Mouse (Mus musculus) embryonic facial prominence, embryonic 13.5 days (tissue): ENCODE results near the gene Spata5. TPM values are rescaled to one million over a fixed set of nuclear protein-coding genes. Genes with fewer than 3 reads are reported as not detected.

Experiments
- ATAC-seq: fragments of 200-750 bp; cut with Nextera tagmentation; 2 replicates; pipeline ENCODE4 v1.8.0; 2017; ENCODE audit warnings: low read depth; ENCODE audit not compliant: insufficient number of reproducible peaks, insufficient read depth, low FRiP score, low TSS enrichment
- H3K27ac ChIP-seq: fragments of 300-500 bp; sonication (generic); 2 replicates; pipeline ENCODE4 v1.5.1; 2015; ENCODE audit warnings: moderate library complexity, mild to moderate bottlenecking, inconsistent platforms
- H3K27me3 ChIP-seq: fragments of 300-500 bp; sonication (generic); 2 replicates; pipeline ENCODE4 v1.6.1; 2015; ENCODE audit warnings: mild to moderate bottlenecking, inconsistent platforms
- H3K36me3 ChIP-seq: fragments of 300-500 bp; sonication (generic); 2 replicates; pipeline ENCODE4 v1.6.1; 2015; ENCODE audit warnings: mild to moderate bottlenecking, inconsistent platforms
- H3K4me1 ChIP-seq: fragments of 300-500 bp; sonication (generic); 2 replicates; pipeline ENCODE4 v1.6.1; 2015; ENCODE audit warnings: inconsistent platforms
- H3K4me2 ChIP-seq: fragments of 300-500 bp; sonication (generic); 2 replicates; pipeline ENCODE4 v1.6.1; 2015; ENCODE audit warnings: moderate library complexity, mild to moderate bottlenecking, inconsistent platforms
- H3K4me3 ChIP-seq: fragments of 300-500 bp; sonication (generic); 2 replicates; pipeline ENCODE4 v1.5.1; 2015; ENCODE audit warnings: mild to moderate bottlenecking, inconsistent platforms
- H3K9ac ChIP-seq: fragments of 300-500 bp; sonication (generic); 2 replicates; pipeline ENCODE4 v1.6.1; 2015; ENCODE audit warnings: mild to moderate bottlenecking, inconsistent platforms
- H3K9me3 ChIP-seq: fragments of 300-500 bp; sonication (generic); 2 replicates; pipeline ENCODE4 v1.6.1; 2016; ENCODE audit warnings: inconsistent platforms
- WGBS: fragments of 180-500 bp; shearing (Covaris S2); methylation state at CpG from one replicate; pipeline ENCODE4 v1.1.7; 2015; ENCODE audit warnings: mixed read lengths; 5-methylcytosine and 5-hydroxymethylcytosine counted together
- polyA plus RNA-seq: library from polyadenylated mRNA; unstranded; fragments of >200 nt; fragmentation: Nextera tagmentation; extraction: Ambion mirVana; gene quantifications from 2 replicates; pipeline ENCODE4 v1.2.1, GENCODE M21; 2015

Gene Spata5
- polyA plus RNA-seq: 42.8 and 47.0 TPM in 2 replicates

- H3K36me3 ChIP-seq: no peaks in the 10 kb centered on the region
- peak within 1 kb of the TSS; percentile 88 for H3K27ac ChIP-seq
- peak within 1 kb of the TSS; percentile 89 for H3K9ac ChIP-seq
- peaks cover 20% of the 10 kb centered on the region for H3K4me1 ChIP-seq
- peak within 1 kb of the TSS; percentile 88 for H3K4me3 ChIP-seq
- under 1% methylated on average over 48 of the region's 50 CpGs for WGBS
- no peaks in the 10 kb centered on the region for H3K27me3 ChIP-seq
- H3K9me3 ChIP-seq: no peaks in the 10 kb centered on the region
- peak within 1 kb of the TSS; percentile 89 for H3K4me2 ChIP-seq
- ATAC-seq: peak; percentile 97
Measured at GRCm38 (mm10) chr3:37419458-37419991, at the start of gene Spata5. Gene Spata5 (plus strand): TSS chr3:37419896.

GRCm38 (mm10) chr3:37370407-37370806 lies 49.3 kb upstream of the Spata5 start:
- H3K4me3 ChIP-seq: no peak overlapping the region
- ATAC-seq: no peak
- no peak overlapping the region for H3K27ac ChIP-seq
- 73% methylated on average over 4 of the region's 4 CpGs for WGBS
- H3K9ac ChIP-seq: no peak overlapping the region
- peaks cover 4% of the 10 kb centered on the region; the same call in 1 of the 2 replicates for H3K4me1 ChIP-seq
- H3K9me3 ChIP-seq: no peaks in the 10 kb centered on the region
- H3K27me3 ChIP-seq: no peaks in the 10 kb centered on the region
- no peaks in the 10 kb centered on the region for H3K36me3 ChIP-seq
- no peak overlapping the region for H3K4me2 ChIP-seq

GRCm38 (mm10) chr3:37373712-37374111 lies 46.0 kb upstream of the Spata5 start:
- 83% methylated on average over 11 of the region's 11 CpGs for WGBS
- H3K4me1 ChIP-seq: peaks cover 13% of the 10 kb centered on the region; the same call in 1 of the 2 replicates
- no peaks in the 10 kb centered on the region for H3K27me3 ChIP-seq
- no peak overlapping the region for H3K9ac ChIP-seq
- H3K4me2 ChIP-seq: no peak overlapping the region
- H3K4me3 ChIP-seq: no peak overlapping the region
- peak overlapping the region; percentile 44; the same call in 1 of the 2 replicates for H3K27ac ChIP-seq
- H3K9me3 ChIP-seq: no peaks in the 10 kb centered on the region
- ATAC-seq: no peak
- no peaks in the 10 kb centered on the region for H3K36me3 ChIP-seq

GRCm38 (mm10) chr3:37377926-37378325 lies 41.8 kb upstream of the Spata5 start:
- H3K27ac ChIP-seq: 0 out of 2 replicates have a peak overlapping the region, but pooled peaks have one; percentile 12
- H3K4me3 ChIP-seq: no peak overlapping the region
- H3K9ac ChIP-seq: 0 out of 2 replicates have a peak overlapping the region, but pooled peaks have one; percentile 11
- no peak overlapping the region for H3K4me2 ChIP-seq
- no peaks in the 10 kb centered on the region for H3K27me3 ChIP-seq
- H3K4me1 ChIP-seq: peaks cover 38% of the 10 kb centered on the region
- H3K36me3 ChIP-seq: no peaks in the 10 kb centered on the region
- no peak for ATAC-seq
- WGBS: 69% methylated on average over 6 of the region's 6 CpGs
- H3K9me3 ChIP-seq: no peaks in the 10 kb centered on the region

GRCm38 (mm10) chr3:37378412-37378811 lies 41.3 kb upstream of the Spata5 start:
- Histone ChIP-seq H3K9ac (no peak overlapping the region), H3K27ac (peak overlapping the region; percentile 12; the same call in 1 of the 2 replicates), H3K4me1 (peaks cover 41% of the 10 kb centered on the region), H3K4me2 (no peak overlapping the region), H3K9me3 (no peaks in the 10 kb centered on the region), H3K4me3 (no peak overlapping the region), H3K36me3 (no peaks in the 10 kb centered on the region), H3K27me3 (no peaks in the 10 kb centered on the region)
- ATAC-seq: no peak
- WGBS: 60% methylated on average over 6 of the region's 6 CpGs

GRCm38 (mm10) chr3:37379201-37379600 lies 40.5 kb upstream of the Spata5 start:
- Histone ChIP-seq H3K27me3 (no peaks in the 10 kb centered on the region), H3K36me3 (no peaks in the 10 kb centered on the region), H3K4me3 (no peak overlapping the region), H3K4me2 (no peak overlapping the region), H3K27ac (no peak overlapping the region; the same call in 1 of the 2 replicates), H3K9ac (no peak overlapping the region), H3K4me1 (peaks cover 45% of the 10 kb centered on the region), H3K9me3 (no peaks in the 10 kb centered on the region)
- WGBS: 84% methylated on average over 14 of the region's 14 CpGs
- ATAC-seq: no peak

- Histone ChIP-seq H3K4me1 (peaks cover 51% of the 10 kb centered on the region), H3K9me3 (no peaks in the 10 kb centered on the region), H3K36me3 (no peaks in the 10 kb centered on the region), H3K9ac (no peak overlapping the region), H3K27ac (peak overlapping the region; percentile 81), H3K4me3 (no peak overlapping the region), H3K27me3 (no peaks in the 10 kb centered on the region), H3K4me2 (no peak overlapping the region)
- no peak for ATAC-seq
- WGBS: 67% methylated on average over 18 of the region's 18 CpGs
Measured at GRCm38 (mm10) chr3:37379930-37380881, 39.5 kb upstream of the Spata5 start.

- Histone ChIP-seq H3K4me1 (peaks cover 51% of the 10 kb centered on the region), H3K4me3 (no peak overlapping the region), H3K9me3 (no peaks in the 10 kb centered on the region), H3K9ac (no peak overlapping the region), H3K4me2 (no peak overlapping the region), H3K27me3 (no peaks in the 10 kb centered on the region), H3K36me3 (no peaks in the 10 kb centered on the region), H3K27ac (no peak overlapping the region)
- 55% methylated on average over 6 of the region's 6 CpGs for WGBS
- ATAC-seq: no peak
Measured at GRCm38 (mm10) chr3:37381457-37381856, 38.2 kb upstream of the Spata5 start.

- Histone ChIP-seq H3K36me3 (no peaks in the 10 kb centered on the region), H3K4me2 (no peak overlapping the region), H3K9ac (no peak overlapping the region), H3K27me3 (no peaks in the 10 kb centered on the region), H3K4me1 (peaks cover 46% of the 10 kb centered on the region), H3K27ac (peak overlapping the region; percentile 85), H3K4me3 (no peak overlapping the region), H3K9me3 (no peaks in the 10 kb centered on the region)
- peak; percentile 45; the same call in 1 of the 2 replicates for ATAC-seq
- WGBS: 35% methylated on average over 6 of the region's 6 CpGs
Measured at GRCm38 (mm10) chr3:37383096-37383765, 36.5 kb upstream of the Spata5 start.

GRCm38 (mm10) chr3:37387310-37387709 lies 32.4 kb upstream of the Spata5 start:
- Histone ChIP-seq H3K4me3 (no peak overlapping the region), H3K9me3 (peaks cover 8% of the 10 kb centered on the region), H3K36me3 (peaks cover 9% of the 10 kb centered on the region; the same call in 1 of the 2 replicates), H3K27me3 (no peaks in the 10 kb centered on the region), H3K4me1 (peaks cover 19% of the 10 kb centered on the region), H3K4me2 (no peak overlapping the region), H3K27ac (no peak overlapping the region), H3K9ac (no peak overlapping the region)
- WGBS: 85% methylated on average over 6 of the region's 6 CpGs
- no peak for ATAC-seq

- Histone ChIP-seq H3K27me3 (no peaks in the 10 kb centered on the region), H3K36me3 (peaks cover 3% of the 10 kb centered on the region; the same call in 1 of the 2 replicates), H3K27ac (no peak overlapping the region), H3K4me1 (peaks cover 22% of the 10 kb centered on the region), H3K4me3 (no peak overlapping the region), H3K4me2 (no peak overlapping the region), H3K9ac (no peak overlapping the region), H3K9me3 (no peaks in the 10 kb centered on the region)
- 83% methylated on average over 5 of the region's 5 CpGs for WGBS
- ATAC-seq: no peak
Measured at GRCm38 (mm10) chr3:37396930-37397608, 22.6 kb upstream of the Spata5 start.
